ENCODE assay signal across 28 mouse cellular contexts in genomic region chr2:173284771-173285170, GRCm38 (mm10). TPM values are rescaled to one million over a fixed set of nuclear protein-coding genes. Genes with fewer than 3 reads are reported as not detected.
DNase-seq lines count a peak whose midpoint lies in the region; ATAC-seq and TF ChIP-seq lines count a peak whose summit lies in the region.
"Had no signal": no experiment of that assay in that cellular context is flagged by ENCODE, and none has a peak within 500 bp of the region (broad histone marks: within the 10 kb centered on the region; RNA-seq: fewer than 3 reads in every experiment).

No protein-coding gene starts in this region.

- WGBS in limb, embryonic 12.5 days, result 76% methylated on average over 6 of the region's 6 CpGs
- WGBS in limb, embryonic 10.5 days, result 82% methylated on average over 6 of the region's 6 CpGs
- 57% methylated on average over 6 of the region's 6 CpGs for WGBS in stomach, postnatal 0 days

- peaks cover 4% of the 10 kb centered on the region; the same call in 1 of the 2 replicates for H3K27me3 ChIP-seq in limb, embryonic 12.5 days
- peaks cover 23% of the 10 kb centered on the region for H3K27me3 ChIP-seq in limb, embryonic 10.5 days (ENCODE audit: low read depth, poor library complexity, severe bottlenecking)
- H3K27me3 ChIP-seq in stomach, postnatal 0 days (ENCODE audit: control insufficient read depth, insufficient read depth, low read length), result no peaks in the 10 kb centered on the region
- H3K27me3 ChIP-seq: forebrain, embryonic 13.5 days; heart, embryonic 15.5 days had no signal

- H3K9me3 ChIP-seq in limb, embryonic 12.5 days, result no peaks in the 10 kb centered on the region
- H3K9me3 ChIP-seq in limb, embryonic 10.5 days (replicated peaks), result no peaks in the 10 kb centered on the region
- H3K9me3 ChIP-seq in stomach, postnatal 0 days (ENCODE audit: control insufficient read depth, low read length), result no peaks in the 10 kb centered on the region
- H3K9me3 ChIP-seq: forebrain, embryonic 10.5 days; forebrain, embryonic 13.5 days; heart, embryonic 15.5 days had no signal

- no peak for TF ChIP-seq EP300 in stomach, postnatal 0 days (optimal IDR thresholded peaks at IDR 0.05)

- H3K36me3 ChIP-seq in limb, embryonic 12.5 days, result no peaks in the 10 kb centered on the region
- H3K36me3 ChIP-seq in limb, embryonic 10.5 days, result no peaks in the 10 kb centered on the region
- no peaks in the 10 kb centered on the region for H3K36me3 ChIP-seq in stomach, postnatal 0 days (ENCODE audit: control insufficient read depth, insufficient read depth, low read length)
- H3K36me3 ChIP-seq: forebrain, embryonic 10.5 days; heart, embryonic 15.5 days had no signal

- no peak overlapping the region for H3K4me2 ChIP-seq in limb, embryonic 12.5 days
- H3K4me2 ChIP-seq in stomach, postnatal 0 days (replicated peaks; ENCODE audit: low read depth), result 0 out of 2 replicates have a peak overlapping the region, but pooled peaks have one; percentile 8
- H3K4me2 ChIP-seq: forebrain, embryonic 13.5 days; heart, embryonic 11.5 days; heart, embryonic 15.5 days; hindbrain, embryonic 14.5 days had no signal

- H3K4me3 ChIP-seq in limb, embryonic 12.5 days (replicated peaks), result no peak overlapping the region
- no peak overlapping the region for H3K4me3 ChIP-seq in limb, embryonic 10.5 days
- H3K4me3 ChIP-seq in stomach, postnatal 0 days (ENCODE audit: low read depth, low read length), result no peak overlapping the region
- H3K4me3 ChIP-seq: forebrain, embryonic 10.5 days; forebrain, embryonic 13.5 days; gastrocnemius, adult 2 months; heart, embryonic 15.5 days had no signal

- H3K9ac ChIP-seq in limb, embryonic 12.5 days (replicated peaks), result 0 out of 2 replicates have a peak overlapping the region, but pooled peaks have one; percentile 23
- H3K9ac ChIP-seq in stomach, postnatal 0 days (ENCODE audit: low read length), result no peak overlapping the region
- H3K9ac ChIP-seq: forebrain, embryonic 13.5 days; heart, embryonic 15.5 days; hindbrain, embryonic 14.5 days had no signal

- no peak for TF ChIP-seq CTCF in stomach, postnatal 0 days (IDR thresholded peaks at IDR 0.05; ENCODE audit: low read depth)

- H3K27ac ChIP-seq in limb, embryonic 12.5 days, result no peak overlapping the region
- H3K27ac ChIP-seq in limb, embryonic 10.5 days, result no peak overlapping the region
- H3K27ac ChIP-seq in stomach, postnatal 0 days (replicated peaks), result no peak overlapping the region
- H3K27ac ChIP-seq: forebrain, embryonic 10.5 days; forebrain, embryonic 13.5 days; gastrocnemius, adult 2 months; heart, embryonic 15.5 days; hindbrain, embryonic 14.5 days; hindbrain, postnatal 0 days had no signal

- no peak for DNase-seq in limb, embryonic 10.5 days (ENCODE audit: low spot score)
- DNase-seq in ES-CJ7 (ENCODE audit: low read depth, low spot score), result peak; percentile 84
- DNase-seq in ZHBTc4 (ENCODE audit: low read depth, low spot score), result peak; percentile 49
- DNase-seq in stomach, postnatal 0 days (ENCODE audit: low spot score), result no peak
- DNase-seq in thymus, postnatal 36 days, result no peak
- DNase-seq in urinary bladder, postnatal 10 days (ENCODE audit: low spot score), result no peak
- no peak for DNase-seq in lung, postnatal 14 days
- DNase-seq: adrenal gland, adult 2 months; adrenal gland, postnatal 14 days; cerebellum, adult 11 months; cerebellum, adult 2 months; cerebellum, adult 9-11 months; cerebellum, postnatal 25 days; gastrocnemius, adult 2 months; gastrocnemius, postnatal 25 days; heart, adult 18-20 months; heart, postnatal 14 days; heart, postnatal 4 days had no signal

- peaks cover 15% of the 10 kb centered on the region for H3K4me1 ChIP-seq in limb, embryonic 12.5 days (replicated peaks)
- peaks cover 15% of the 10 kb centered on the region for H3K4me1 ChIP-seq in limb, embryonic 10.5 days
- 0 out of 2 replicates have a peak, but pooled peaks cover 3% of the 10 kb centered on the region for H3K4me1 ChIP-seq in stomach, postnatal 0 days (replicated peaks; ENCODE audit: control insufficient read depth, insufficient read depth)
- H3K4me1 ChIP-seq: forebrain, embryonic 13.5 days had no signal

- ATAC-seq in limb, embryonic 12.5 days (ENCODE audit: insufficient number of reproducible peaks, insufficient read depth, low FRiP score, low TSS enrichment, low read depth), result no peak
- ATAC-seq in stomach, postnatal 0 days (ENCODE audit: low FRiP score, low TSS enrichment), result no peak
- ATAC-seq: CD4-positive, CD25-positive, alpha-beta regulatory T cell, adult 4 months; forebrain, embryonic 13.5 days; forebrain, embryonic 16.5 days; hindbrain, postnatal 0 days; inflammation-experienced regulatory T-cells, adult 6 months had no signal

RNA-seq across cellular contexts. Expression of gene Pmepa1, which starts 8.4 kb away (rescaled TPM):
- polyA plus RNA-seq in limb, embryonic 12.5 days (2016; fragmentation: Nextera tagmentation; extraction: Ambion mirVana), result 3.3 and 4.0 TPM in 2 replicates
- 1.1 and 2.0 TPM in 2 replicates for polyA plus RNA-seq in limb, embryonic 10.5 days (2016; fragmentation: Nextera tagmentation; extraction: Ambion mirVana)
- 6.1 and 7.0 TPM in 2 replicates for polyA plus RNA-seq in stomach, postnatal 0 days (2015; fragmentation: Nextera tagmentation; extraction: Ambion mirVana)

Comparison
In these comparisons a context has a peak if more than half of its experiments do, and no peak if none do; other contexts are left out.
1. DNase-seq: peak in ES-CJ7 (single experiment) and ZHBTc4 (single experiment); none in limb, embryonic 10.5 days (single experiment), stomach, postnatal 0 days (single experiment), thymus, postnatal 36 days (0 of 2), urinary bladder, postnatal 10 days (single experiment) and lung, postnatal 14 days (single experiment).